Mouse (Mus musculus): Measurements from ENCODE around the gene Dusp12.

The Dusp12 gene

GRCm38 (mm10) chr1:170884978-170885561, at the start of gene Dusp12, which contains the start of gene Gm26620:
Gene Dusp12 (minus strand): TSS chr1:170885540.
Gene Gm26620 (plus strand): TSS chr1:170885065.
- DNase-seq (ENCODE audit: low read depth, low spot score) = peak; percentile 84

GRCm38 (mm10) chr1:170934383-170934782, 49.0 kb upstream of the Dusp12 start:
- DNase-seq (ENCODE audit: low read depth, low spot score) = no peak

GRCm38 (mm10) chr1:170933940-170934339, 48.6 kb upstream of the Dusp12 start:
- DNase-seq (ENCODE audit: low read depth, low spot score) = no peak

GRCm38 (mm10) chr1:170933386-170933920, 48.1 kb upstream of the Dusp12 start:
- DNase-seq (ENCODE audit: low read depth, low spot score) = no peak

GRCm38 (mm10) chr1:170932043-170932442, 46.7 kb upstream of the Dusp12 start:
- no peak for DNase-seq (ENCODE audit: low read depth, low spot score)

GRCm38 (mm10) chr1:170929245-170929644, 43.9 kb upstream of the Dusp12 start:
- no peak for DNase-seq (ENCODE audit: low read depth, low spot score)

GRCm38 (mm10) chr1:170928467-170928866, 43.1 kb upstream of the Dusp12 start:
- no peak for DNase-seq (ENCODE audit: low read depth, low spot score)

- DNase-seq (ENCODE audit: low read depth, low spot score) = no peak
These were observed 42.0 kb upstream of the Dusp12 start, which contains the start of gene Fcrla for GRCm38 (mm10) chr1:170927378-170927777. Gene Fcrla (minus strand): TSS chr1:170927583.

- no peak for DNase-seq (ENCODE audit: low read depth, low spot score)
These were observed 41.6 kb upstream of the Dusp12 start for GRCm38 (mm10) chr1:170926941-170927340.

- no peak for DNase-seq (ENCODE audit: low read depth, low spot score)
These were observed 39.1 kb upstream of the Dusp12 start for GRCm38 (mm10) chr1:170924485-170924884.

- no peak for DNase-seq (ENCODE audit: low read depth, low spot score)
These were observed 34.0 kb upstream of the Dusp12 start for GRCm38 (mm10) chr1:170919308-170919707.

- no peak for DNase-seq (ENCODE audit: low read depth, low spot score)
These were observed 30.3 kb upstream of the Dusp12 start for GRCm38 (mm10) chr1:170915657-170916056.

GRCm38 (mm10) chr1:170912891-170913615, 27.7 kb upstream of the Dusp12 start, which contains the start of gene Fcrlb:
Gene Fcrlb (minus strand): TSS chr1:170912941.
- no peak for DNase-seq (ENCODE audit: low read depth, low spot score)

- no peak for DNase-seq (ENCODE audit: low read depth, low spot score)
These were observed 26.7 kb upstream of the Dusp12 start for GRCm38 (mm10) chr1:170911907-170912660.

- no peak for DNase-seq (ENCODE audit: low read depth, low spot score)
These were observed 23.0 kb upstream of the Dusp12 start for GRCm38 (mm10) chr1:170908341-170908740.

GRCm38 (mm10) chr1:170907456-170908191, 22.3 kb upstream of the Dusp12 start:
- DNase-seq (ENCODE audit: low read depth, low spot score) = peak; percentile 30

GRCm38 (mm10) chr1:170907111-170907455, 21.7 kb upstream of the Dusp12 start:
- no peak for DNase-seq (ENCODE audit: low read depth, low spot score)

- DNase-seq (ENCODE audit: low read depth, low spot score) = no peak
These were observed 18.1 kb upstream of the Dusp12 start for GRCm38 (mm10) chr1:170903485-170903884.

GRCm38 (mm10) chr1:170901536-170902238, 16.3 kb upstream of the Dusp12 start:
- peak; percentile 88 for DNase-seq (ENCODE audit: low read depth, low spot score)

- peak; percentile 65 for DNase-seq (ENCODE audit: low read depth, low spot score)
These were observed 15.6 kb upstream of the Dusp12 start for GRCm38 (mm10) chr1:170900799-170901467.

All from forelimb bud, embryonic 11.5 days (tissue).